Mouse (Mus musculus) cerebral cortex, adult 2 months (tissue): Measurements from ENCODE around the gene Adss.

Experiments
- WGBS: fragments of 180-500 bp; shearing (Covaris S2); methylation state at CpG from one replicate; pipeline ENCODE4 v1.1.7; 2018; 5-methylcytosine and 5-hydroxymethylcytosine counted together

The Adss gene

GRCm38 (mm10) chr1:177796193-177796939 is at the start of gene Adss:
Adss (minus strand) TSS chr1:177796511.
- WGBS, result under 1% methylated on average over 58 of the region's 64 CpGs

- 56% methylated on average over 3 of the region's 3 CpGs for WGBS
Measured at GRCm38 (mm10) chr1:177845812-177846211, 49.5 kb upstream of the Adss start.

GRCm38 (mm10) chr1:177827776-177828175 is 31.5 kb upstream of the Adss start:
- WGBS, result 76% methylated on average over 4 of the region's 4 CpGs

- 40% methylated on average over 1 of the region's 1 CpGs for WGBS
Measured at GRCm38 (mm10) chr1:177806772-177807171, 10.5 kb upstream of the Adss start.

- WGBS, result 90% methylated on average over 2 of the region's 2 CpGs
Measured at GRCm38 (mm10) chr1:177803511-177803910, 7.2 kb upstream of the Adss start.

- 70% methylated on average over 8 of the region's 8 CpGs for WGBS
Measured at GRCm38 (mm10) chr1:177797151-177797755, 942 bp upstream of the Adss start.

- under 1% methylated on average over 41 of the region's 41 CpGs for WGBS
Measured at GRCm38 (mm10) chr1:177795421-177796192, 704 bp downstream of the Adss start.

- WGBS, result 35% methylated on average over 8 of the region's 8 CpGs
Measured at GRCm38 (mm10) chr1:177794866-177795265, 1.4 kb downstream of the Adss start.

- WGBS, result 92% methylated on average over 3 of the region's 3 CpGs
Measured at GRCm38 (mm10) chr1:177792835-177793234, 3.5 kb downstream of the Adss start.

- 90% methylated on average over 2 of the region's 2 CpGs for WGBS
Measured at GRCm38 (mm10) chr1:177777397-177777796, 18.9 kb downstream of the Adss start.

- 85% methylated on average over 5 of the region's 5 CpGs for WGBS
Measured at GRCm38 (mm10) chr1:177757249-177757648, 39.1 kb downstream of the Adss start.

- WGBS, result 78% methylated on average over 1 of the region's 1 CpGs
Measured at GRCm38 (mm10) chr1:177753496-177753895, 42.8 kb downstream of the Adss start.

GRCm38 (mm10) chr1:177747869-177748540 is 48.3 kb downstream of the Adss start:
- WGBS, result 92% methylated on average over 6 of the region's 6 CpGs

- 87% methylated on average over 7 of the region's 7 CpGs for WGBS
Measured at GRCm38 (mm10) chr1:177744521-177745325, 51.6 kb downstream of the Adss start.

- 86% methylated on average over 1 of the region's 1 CpGs for WGBS
Measured at GRCm38 (mm10) chr1:177742119-177742518, 54.2 kb downstream of the Adss start.

GRCm38 (mm10) chr1:177740707-177741106 is 55.6 kb downstream of the Adss start:
- 91% methylated on average over 1 of the region's 1 CpGs for whole genome bisulfite sequencing

GRCm38 (mm10) chr1:177737505-177738105 is 58.7 kb downstream of the Adss start:
- 71% methylated on average over 6 of the region's 6 CpGs for WGBS

- WGBS, result 94% methylated on average over 3 of the region's 3 CpGs
Measured at GRCm38 (mm10) chr1:177731973-177732372, 64.3 kb downstream of the Adss start.

- WGBS, result 74% methylated on average over 11 of the region's 11 CpGs
Measured at GRCm38 (mm10) chr1:177729043-177730024, 67.0 kb downstream of the Adss start, which contains the start of gene 1700016C15Rik. 1700016C15Rik (plus strand) TSS chr1:177729814.
